Mouse (Mus musculus): ENCODE data around the gene Dpep3. TPM values are rescaled to one million over a fixed set of nuclear protein-coding genes. Genes with fewer than 3 reads are reported as not detected.

Dpep3 gene
- polyA plus RNA-seq, 2 experiments from 2014 or later = not detected

- ATAC-seq = no peak
Observed at GRCm38 (mm10) chr8:105975363-105975762, 3.9 kb downstream of the Dpep3 start.

DNA sequence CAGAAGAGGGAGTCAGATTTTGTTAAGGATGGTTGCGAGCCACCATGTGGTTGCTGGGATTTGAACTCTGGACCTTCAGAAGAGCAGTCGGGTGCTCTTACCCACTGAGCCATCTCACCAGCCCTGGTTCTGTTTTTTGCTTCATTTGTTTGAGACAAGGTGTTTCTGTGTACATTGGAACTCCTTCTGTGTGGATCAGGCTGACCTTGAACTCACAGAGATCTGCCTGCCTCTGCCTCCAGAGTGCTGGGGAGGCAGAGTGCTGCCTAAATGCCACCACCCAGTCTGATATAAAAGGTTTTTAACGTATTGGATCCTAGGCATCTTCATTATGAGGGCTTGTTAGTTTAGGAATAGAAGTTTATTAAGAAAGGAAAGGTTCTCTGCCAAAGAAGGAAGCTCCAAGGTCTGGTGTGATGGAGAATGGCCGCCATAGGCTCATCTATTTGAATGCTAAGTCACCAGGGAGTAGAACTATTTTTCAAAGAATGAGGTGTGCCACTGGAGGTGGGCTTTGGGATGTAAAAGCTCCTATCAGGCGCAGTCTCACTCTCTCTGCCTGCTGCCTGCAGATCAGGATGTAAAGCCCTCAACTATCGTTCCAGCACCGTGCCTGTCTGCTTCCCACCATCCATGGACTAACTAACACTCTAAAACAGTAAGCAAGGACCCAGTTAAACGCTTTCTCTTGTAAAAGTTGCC, 8.1 kb downstream of the Dpep3 start:
- no peak for ATAC-seq

GRCm38 (mm10) chr8:105969367-105969766, 9.9 kb downstream of the Dpep3 start:
- ATAC-seq = no peak

GRCm38 (mm10) chr8:105966692-105967311, 12.4 kb downstream of the Dpep3 start:
- ATAC-seq = no peak

DNA sequence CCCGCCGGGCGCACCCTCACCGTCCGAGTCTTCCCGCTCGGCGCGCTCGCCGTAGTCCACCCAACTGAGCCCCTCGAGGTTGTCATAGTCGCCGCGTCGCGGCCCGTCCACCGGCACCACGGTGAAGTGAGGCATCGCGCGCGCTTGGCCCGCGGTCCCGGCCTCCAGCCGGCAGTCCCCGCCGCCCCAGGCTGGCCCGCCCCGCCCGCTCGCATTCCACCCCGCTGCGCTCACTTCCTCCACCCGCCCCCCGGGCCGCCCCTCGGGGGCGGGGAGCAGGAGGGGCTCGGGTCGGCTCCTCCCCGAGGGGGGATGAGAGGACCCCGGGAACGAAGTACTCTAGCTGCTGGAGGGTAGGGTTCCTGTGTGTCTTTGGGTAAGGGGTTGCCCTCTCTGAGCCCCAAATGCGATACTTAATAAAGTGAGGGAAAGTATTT, 13.3 kb downstream of the Dpep3 start, which contains the start of gene Slc12a4:
Slc12a4 (minus strand) TSS at position 193 of the 437 bp plus-strand sequence.
- peak; percentile 83 for ATAC-seq

DNA sequence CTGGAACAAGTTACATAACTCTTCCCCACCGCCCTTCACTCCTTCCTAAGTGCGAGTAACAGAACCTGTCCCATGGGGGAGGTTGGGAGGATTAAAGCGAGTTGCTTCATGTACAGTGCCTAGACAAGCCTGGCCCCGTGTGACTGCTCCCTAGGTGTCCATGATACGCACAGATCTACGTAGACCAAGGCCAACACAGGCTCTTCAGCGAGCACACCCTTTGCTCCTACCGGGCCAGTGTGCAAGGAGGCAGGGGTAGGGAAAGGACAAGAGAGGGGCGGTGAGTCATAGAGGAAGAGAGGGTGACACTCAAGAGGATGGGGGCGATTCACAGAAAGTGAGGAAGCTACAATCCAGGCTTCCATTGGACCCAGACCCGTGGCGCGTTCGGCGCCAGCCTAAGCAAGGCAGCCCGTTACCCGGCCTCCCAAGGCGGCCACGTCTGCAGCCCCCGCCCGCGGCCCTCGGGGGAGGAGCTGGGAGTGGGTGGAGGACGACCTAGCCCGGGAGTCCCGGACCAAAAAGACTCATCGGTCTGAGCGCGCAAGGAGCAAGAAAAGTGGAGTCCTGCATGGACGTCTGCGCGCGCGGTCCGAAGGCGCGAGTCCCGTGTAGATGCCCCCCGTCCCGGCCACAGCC, 13.8 kb downstream of the Dpep3 start:
- peak; percentile 76 for ATAC-seq

DNA sequence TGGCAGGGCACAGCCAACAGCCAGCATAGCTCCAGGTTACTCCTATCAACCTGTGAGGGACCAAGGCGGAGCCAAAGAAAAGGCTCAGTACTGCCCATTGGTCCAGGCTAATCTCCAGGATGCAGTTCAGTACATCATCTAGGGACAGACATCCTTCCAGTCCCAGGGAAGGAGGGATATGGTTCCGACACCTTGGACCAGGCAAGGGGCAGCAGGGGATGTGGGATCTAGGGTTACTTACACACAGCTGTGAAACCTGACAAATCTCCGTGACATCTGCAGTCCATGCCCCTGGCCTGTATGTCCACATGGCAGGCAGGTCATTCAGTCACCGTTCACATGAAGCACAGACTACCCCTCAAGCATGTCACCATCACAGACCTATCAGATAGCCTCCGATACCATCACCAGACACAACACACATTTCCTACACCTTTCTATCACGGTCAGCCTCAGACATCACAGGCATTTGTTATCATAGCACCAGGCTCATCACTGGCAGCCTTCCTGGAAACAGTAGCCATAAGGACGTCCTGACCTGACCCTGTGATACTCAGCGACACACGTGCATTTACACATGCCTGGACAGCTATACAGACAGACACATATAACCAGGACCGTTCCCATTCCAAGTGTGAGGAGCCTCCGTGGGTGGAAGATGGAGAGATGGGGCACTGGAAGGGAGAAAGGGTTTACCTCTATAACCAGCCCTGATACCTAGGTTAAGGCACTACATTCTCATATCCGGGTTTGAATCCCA, 14.5 kb downstream of the Dpep3 start:
- no peak for ATAC-seq

DNA sequence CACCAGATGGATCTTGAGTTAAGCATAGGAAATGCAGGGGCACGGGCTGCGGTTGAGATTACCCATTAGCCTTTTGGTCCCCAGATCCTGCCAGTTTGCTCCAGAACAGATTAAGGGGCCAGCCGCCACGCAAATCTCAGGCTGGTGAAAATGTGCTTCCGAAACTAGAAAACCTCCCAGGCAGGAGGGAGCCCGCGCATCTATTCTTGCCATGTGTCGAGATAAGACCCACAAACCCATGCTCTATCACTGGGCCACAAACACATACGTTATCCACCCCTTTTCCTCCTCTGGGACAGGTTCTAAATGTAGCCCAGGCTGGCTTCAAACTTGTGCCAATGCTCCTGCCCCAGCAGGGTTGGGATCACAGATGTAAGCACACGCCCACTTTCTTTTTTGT, 17.7 kb downstream of the Dpep3 start:
- ATAC-seq = no peak

GRCm38 (mm10) chr8:105961101-105961500, 18.1 kb downstream of the Dpep3 start:
- ATAC-seq = no peak

GRCm38 (mm10) chr8:105959350-105959749, 19.9 kb downstream of the Dpep3 start:
- ATAC-seq = no peak

- ATAC-seq = no peak
Observed at GRCm38 (mm10) chr8:105957813-105958212, 21.4 kb downstream of the Dpep3 start.

DNA sequence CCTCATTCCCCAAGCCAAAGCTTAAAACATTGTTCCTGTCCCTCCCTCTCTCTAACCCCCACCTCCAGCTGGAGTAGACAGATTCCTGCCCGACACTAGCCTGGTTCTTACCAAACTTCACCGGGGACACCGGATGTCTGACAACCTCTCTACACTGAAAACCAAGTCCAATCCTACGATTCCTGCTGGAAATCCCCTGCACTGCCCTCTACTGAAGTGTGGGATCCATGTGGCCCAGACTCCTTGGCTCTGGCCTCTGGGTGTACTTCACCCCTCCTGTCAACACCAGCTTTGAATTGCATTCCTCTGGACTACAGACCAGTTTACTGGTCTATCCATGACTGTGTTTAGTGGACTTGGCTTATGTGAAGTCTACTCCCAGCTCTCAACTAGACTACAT, 22.7 kb downstream of the Dpep3 start:
- ATAC-seq = no peak

DNA sequence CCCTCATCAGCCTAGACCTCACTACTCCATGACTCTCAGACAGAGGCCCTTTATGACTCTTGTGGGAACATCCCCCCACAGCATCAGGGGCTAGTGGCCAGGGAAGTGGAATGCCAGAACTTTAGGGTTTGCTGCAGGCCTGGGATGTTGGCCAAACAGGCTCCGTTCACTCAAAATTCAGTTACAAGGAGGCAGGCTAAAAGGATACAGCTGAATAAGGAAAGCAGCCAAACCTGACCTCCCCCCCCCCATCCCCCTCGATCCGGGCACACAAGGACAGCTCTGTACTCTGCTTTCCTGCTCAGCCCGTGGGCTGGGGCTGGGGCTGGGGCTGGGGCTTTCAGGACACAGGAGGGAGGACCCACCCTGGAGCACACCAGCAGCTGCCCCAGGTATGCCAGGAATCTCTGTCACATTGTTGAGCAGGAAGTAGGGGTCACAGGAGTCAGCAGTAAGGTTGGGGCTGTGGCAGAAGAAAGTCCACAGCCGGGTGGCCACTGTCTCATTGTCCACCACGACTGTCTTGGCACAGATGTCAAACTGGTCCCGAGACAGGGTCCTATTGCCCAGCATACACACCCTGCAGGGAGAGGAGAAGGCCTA, 28.1 kb downstream of the Dpep3 start:
- ATAC-seq = no peak

DNA sequence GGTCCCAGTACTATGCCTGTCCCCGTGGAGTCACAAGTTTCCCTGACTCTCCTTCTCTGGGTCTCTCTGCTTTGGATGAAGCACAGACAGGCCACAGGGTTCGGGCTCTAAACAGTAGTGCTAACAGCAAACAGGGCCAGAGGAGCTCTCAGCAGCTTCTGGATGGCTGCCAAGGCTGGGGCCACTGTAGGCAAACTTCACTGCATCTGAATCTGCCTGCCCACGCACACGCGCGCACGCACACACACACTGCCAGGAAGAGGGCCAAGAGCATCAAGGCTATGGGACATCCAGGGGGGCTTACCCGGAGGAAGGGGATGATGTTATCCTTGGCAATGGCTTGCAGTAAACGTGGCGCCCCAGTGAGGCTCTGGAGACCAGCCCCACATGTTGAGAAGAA, 29.9 kb downstream of the Dpep3 start:
- ATAC-seq = no peak

GRCm38 (mm10) chr8:105943321-105943739, 35.9 kb downstream of the Dpep3 start, which contains the start of gene Lcat:
Gene Lcat (minus strand): TSS chr8:105943382.
- no peak for ATAC-seq

DNA sequence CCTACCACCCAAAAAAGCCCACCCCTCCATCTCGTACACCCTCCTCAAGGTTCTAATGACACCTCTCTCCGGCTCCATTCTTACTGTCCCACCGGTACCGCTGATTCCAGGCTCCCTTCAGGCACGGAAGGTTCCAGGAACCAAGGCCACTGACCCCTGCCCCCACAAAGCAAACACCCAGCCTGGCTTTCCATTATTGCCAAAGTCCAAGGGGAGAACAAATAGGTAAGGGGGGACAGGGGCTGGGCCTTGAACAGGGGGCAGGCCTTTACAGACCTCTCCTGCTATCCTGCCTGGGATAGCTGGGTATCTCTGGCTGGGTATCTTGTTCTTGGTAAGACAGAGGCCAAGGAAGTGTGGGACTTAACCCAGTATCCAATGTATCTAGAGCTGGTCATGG, 36.7 kb downstream of the Dpep3 start:
- no peak for ATAC-seq

DNA sequence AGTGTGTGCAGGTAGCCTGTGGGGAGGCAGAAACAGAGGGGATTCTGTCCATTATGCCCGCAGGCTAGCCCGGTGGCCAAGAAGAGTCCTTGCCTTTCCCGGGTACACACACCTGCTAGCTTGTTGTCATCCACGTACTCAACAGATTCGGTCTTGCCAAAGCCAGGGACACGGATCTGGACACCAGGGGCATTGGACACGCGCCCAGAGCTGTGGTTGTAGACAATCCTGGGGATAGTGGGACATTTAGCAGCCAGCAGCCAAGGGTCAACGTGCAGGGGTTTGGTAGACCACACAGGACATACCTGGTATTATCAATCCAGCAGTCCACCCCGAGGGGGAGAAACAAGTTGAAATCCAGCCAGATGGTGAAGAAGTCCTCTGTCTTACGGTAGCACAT, 37.2 kb downstream of the Dpep3 start:
- no peak for ATAC-seq

DNA sequence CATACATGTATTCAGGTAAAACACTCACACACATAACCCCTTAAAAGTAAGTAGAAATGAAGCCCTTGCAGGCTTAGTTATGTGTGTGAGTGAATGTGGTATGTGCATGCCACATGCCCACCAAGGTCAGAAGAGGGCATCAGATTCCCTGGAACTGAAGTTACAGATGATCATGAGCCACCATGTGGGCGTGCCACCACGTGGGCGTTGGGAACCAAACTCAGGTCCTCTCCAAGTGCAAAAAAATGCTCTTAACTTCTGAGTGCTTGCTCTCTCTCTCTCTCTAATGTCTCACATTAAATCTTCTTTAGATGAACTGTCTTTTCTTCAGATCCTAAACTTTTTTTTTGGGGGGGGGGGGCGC, 40.9 kb downstream of the Dpep3 start, which contains the start of gene Psmb10:
Psmb10 (minus strand) TSS at position 139 of the 364 bp plus-strand sequence.
- peak; percentile 21 for ATAC-seq

DNA sequence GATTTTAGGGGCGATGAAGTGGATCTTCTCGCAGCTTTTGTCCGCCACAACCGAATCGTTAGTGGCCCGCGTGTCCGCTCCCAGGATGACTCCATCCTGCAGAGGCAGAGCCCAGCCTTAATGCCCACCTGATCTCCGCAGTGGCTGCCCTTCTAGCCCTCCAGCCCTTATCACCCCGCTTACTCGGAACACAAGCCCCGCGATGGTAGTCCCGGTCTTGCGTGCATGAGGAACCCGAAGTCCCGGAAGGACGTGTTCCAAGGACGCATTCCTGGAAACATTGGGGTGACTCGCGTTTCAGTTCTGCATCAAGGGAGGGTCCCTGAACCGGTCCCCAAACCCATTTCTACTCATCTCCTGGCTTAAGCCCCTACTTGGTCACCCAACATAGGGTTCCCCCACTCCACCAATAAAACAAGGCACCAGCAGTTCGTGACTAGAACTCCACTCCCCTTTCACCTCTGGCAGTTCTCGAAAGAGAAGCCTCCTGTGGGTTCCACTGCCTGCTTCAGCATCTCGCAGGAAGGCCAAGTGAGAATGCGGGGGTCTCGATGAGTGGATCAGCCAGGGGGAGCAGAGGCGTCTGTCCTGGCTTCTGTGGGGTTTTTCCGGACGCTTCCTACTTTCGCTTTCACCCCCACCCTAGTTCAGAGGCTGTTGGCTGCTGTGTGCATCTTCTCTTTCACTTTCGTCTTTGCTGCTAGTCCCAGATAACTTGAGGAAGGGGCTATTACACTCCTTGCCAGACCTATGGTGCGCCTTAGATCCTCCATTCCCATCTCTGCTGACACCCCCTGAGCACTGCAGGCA, 41.5 kb downstream of the Dpep3 start:
- ATAC-seq = peak; percentile 90

DNA sequence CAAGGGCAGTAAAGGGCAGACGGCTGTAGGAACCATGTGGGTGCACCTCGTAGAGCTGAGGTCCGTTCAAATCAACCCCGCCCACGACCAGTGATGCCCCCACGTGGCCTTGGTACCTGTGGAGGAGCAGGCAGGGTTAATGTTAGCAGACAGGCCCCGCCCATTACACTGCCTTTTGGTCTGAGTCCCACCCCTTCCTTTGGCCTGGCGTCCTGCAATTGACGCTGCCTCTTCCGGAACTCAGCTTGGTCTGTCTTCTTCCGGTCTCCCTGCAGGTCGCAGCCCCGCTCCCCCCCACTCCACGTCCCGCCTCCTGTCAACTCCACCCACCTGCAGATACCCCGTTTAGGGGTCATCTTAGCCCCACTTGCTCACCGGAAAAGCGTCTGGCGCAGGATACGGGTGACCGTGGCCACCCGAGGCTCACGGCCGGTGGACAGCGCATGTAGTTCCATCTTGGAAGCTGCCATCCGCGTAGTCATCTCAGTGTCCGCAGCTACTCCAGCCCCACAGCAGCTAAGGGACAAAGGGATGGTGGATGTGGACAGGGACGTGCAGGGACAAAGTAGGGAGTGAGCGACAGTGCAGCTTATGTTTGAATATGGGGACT, 42.3 kb downstream of the Dpep3 start:
- peak; percentile 48 for ATAC-seq
